Mouse (Mus musculus): Measurements from ENCODE around the gene Bphl.

GRCm38 (mm10) chr13:34007234-34007633 lies 30.2 kb upstream of the Bphl start:
- TF ChIP-seq CEBPB (IDR thresholded peaks at IDR 0.05; ENCODE audit: insufficient read depth, poor library complexity, severe bottlenecking) (no peak), POLR2A (IDR thresholded peaks at IDR 0.05; ENCODE audit: insufficient read length, low read depth) (no peak), POLR2AphosphoS2 (IDR thresholded peaks at IDR 0.05; ENCODE audit: insufficient read length, low read depth) (no peak), MYOG (IDR thresholded peaks at IDR 0.05; ENCODE audit: control insufficient read depth in 1 of 3, insufficient read depth in 1 of 3, insufficient read length in 2 of 3, low read depth in 2 of 3) (no peak), MAX (IDR thresholded peaks at IDR 0.05; ENCODE audit: low read depth) (no peak), USF1 (IDR thresholded peaks at IDR 0.05; ENCODE audit: low read depth) (no peak), E2F4 (IDR thresholded peaks at IDR 0.05; ENCODE audit: insufficient read depth) (no peak), TCF3 (IDR thresholded peaks at IDR 0.05; ENCODE audit: insufficient read length, low read depth) (no peak), REST (IDR thresholded peaks at IDR 0.05; ENCODE audit: insufficient read depth, insufficient read length) (no peak), MYOD1 (IDR thresholded peaks at IDR 0.05; ENCODE audit: control insufficient read depth in 1 of 3, insufficient read length in 2 of 3, low read depth in 2 of 3) (no peak)

Data from myocyte (in vitro differentiated cells).